Mouse (Mus musculus): ENCODE results near the gene Antxr1.

Gene Antxr1

DNA sequence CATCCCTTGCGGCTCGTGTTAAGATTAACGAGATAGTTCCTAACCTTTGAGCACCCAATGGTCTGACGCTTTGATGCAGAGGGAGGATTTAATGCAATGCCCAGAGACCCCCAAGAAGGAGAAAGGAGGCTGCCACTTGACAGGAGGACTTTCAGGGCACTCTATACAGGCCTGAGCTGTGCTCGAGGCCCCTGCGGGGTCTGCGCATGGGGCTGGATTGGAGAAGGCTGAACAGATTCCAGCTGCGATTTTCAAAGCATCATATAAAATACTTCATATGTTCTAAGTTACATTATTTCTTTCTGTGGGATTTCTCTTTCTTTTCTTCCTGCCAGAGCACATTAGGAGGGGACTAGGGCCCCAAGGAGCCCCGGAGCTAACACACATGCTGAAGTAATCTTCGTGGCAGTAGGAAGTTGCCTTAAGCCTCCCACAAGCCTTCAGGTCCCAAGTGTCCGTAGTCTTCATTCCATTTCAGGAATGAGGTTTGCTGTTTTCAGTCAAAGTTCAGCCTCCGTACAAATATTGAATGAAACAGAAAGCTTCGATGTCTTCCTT lies 133.5 kb downstream of the Antxr1 start:
- no peak for DNase-seq (ENCODE audit: extremely low read depth, low read depth, low spot score)

DNA sequence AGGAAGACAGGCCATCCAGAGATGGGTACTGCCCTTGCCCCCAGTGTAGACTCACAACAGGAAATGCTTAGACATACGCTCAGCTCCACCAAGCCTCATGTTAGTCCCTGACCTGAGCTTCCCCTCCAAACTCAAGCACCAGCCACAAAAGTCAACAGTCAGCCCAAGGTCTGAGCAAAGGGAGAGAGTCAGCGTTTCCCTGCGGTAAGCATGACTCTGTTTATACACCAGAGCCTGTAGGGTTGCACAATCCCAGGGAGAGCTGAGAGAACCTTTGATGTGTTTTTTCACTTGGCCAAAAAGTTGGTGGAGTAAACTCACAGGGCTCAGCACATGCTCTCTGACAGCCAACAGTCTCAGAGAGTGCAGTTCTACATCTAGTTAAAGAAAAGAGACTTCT lies 145.9 kb downstream of the Antxr1 start:
- DNase-seq (ENCODE audit: extremely low read depth, low read depth, low spot score) = no peak

DNA sequence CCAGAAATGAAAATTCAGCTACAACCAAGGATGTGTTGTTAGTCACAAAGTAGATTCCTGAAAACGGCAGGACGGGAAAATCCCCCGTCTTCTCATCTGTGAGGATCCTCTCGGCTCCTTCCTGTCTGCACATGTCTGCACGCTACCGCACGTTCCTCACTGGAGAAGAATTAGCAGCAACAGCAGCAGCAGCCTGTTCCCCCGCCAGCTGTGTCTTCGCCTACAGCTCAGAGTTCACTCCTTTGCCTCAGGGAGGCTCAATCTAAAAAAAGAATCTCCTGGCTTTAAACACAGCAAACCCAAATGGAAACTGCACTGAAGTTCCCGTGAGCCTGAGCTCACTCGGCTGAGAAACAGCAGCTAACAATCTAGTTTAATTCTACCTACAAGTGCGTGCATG lies 148.6 kb downstream of the Antxr1 start:
- no peak for DNase-seq (ENCODE audit: extremely low read depth, low read depth, low spot score)

DNA sequence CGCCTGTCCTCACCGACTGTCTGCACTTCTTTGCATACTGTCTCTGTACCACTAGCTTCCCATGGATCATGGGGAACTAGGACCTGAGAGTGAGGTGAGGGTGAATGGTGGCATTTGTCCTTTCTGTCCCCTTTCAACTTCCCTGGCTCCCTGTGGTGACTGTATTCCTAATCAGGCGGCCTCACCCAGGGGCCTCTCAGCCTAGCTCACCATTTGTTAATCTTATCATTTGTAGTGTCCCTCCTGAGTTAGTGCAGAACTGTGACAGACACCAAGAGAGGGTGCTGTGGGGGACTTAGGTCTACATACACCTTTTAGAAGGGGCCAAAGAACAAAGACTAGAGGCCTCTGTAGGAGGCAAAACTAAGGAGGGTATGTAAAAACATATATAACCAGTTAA lies 151.2 kb downstream of the Antxr1 start:
- DNase-seq (ENCODE audit: extremely low read depth, low read depth, low spot score) = no peak

DNA sequence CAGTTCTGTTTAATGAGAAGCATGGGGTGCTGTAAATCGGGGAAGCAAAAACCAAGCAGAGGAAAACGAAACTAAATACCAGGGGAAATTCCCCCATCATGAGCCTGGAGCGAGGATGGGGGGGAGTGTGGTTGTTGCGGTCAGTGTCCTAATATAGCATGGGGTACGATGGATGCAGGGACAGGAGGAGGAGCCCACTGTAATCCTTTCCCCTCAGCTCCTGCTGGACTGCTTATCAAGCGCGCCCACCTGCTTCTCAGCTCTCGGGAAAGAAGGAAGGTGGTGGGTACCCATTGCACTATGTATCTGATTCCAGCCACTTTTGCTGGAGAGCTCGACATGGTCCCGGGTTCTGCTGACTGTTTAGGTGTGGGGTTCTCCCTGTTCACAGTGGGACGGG lies 151.6 kb downstream of the Antxr1 start:
- DNase-seq (ENCODE audit: extremely low read depth, low read depth, low spot score) = no peak

DNA sequence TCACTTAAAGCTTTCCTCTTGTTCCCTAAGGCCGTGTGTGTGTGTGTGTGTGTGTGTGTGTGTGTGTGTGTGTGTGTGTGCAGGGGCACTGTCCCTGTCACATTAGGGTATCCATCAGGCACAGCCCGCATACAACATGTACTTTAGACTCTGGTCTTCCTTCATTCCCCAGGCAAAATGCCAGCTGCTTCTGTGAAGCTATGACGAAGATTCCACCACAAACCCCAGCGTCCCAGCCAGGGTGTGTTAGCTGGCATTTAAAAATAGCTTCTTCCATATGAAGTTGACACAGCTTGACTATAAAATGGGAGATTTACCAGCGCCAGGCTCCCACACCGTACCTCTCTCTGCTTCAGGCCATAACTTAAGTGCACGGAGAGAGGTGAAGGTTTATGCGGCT lies 152.5 kb downstream of the Antxr1 start:
- no peak for DNase-seq (ENCODE audit: extremely low read depth, low read depth, low spot score)

DNA sequence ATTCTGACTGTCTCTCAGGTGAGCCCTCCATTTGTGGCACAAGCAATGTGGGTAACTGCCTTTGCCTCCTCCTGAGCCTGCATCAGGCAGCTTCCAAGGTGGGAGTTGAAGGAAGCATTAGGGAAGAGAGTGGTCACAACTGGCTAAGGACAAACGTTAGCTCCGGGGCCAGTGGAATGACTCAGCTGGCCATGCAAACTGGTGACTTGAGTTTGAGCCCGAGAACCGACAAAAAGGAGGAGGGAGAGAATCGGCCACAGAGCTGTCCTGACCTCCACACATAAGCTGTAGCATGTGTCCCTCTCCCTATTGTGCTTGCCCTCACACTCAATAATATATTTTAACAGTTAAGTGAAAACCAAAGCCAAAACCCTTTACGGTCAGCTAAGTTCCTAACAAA lies 152.9 kb downstream of the Antxr1 start:
- DNase-seq (ENCODE audit: extremely low read depth, low read depth, low spot score) = no peak

DNA sequence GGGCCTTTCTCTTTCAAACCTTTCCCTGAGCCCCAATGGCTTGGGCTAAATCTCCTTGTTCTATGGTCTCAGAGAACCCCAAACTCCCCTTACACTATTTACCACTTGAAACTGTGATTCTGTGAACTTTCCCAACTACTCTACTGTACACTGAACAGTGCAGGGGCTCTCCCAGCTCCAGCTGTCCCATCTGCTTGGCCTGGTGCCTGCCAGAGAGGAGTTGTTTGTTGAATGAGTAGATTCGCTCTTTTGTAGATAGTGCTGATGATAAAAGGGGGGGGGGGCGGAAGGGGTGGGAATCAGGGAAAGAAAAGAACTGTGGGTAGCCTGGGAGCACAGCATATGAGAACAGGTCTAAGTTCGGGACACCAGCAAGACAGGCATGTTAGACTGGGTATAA lies 164.2 kb downstream of the Antxr1 start:
- no peak for DNase-seq (ENCODE audit: extremely low read depth, low read depth, low spot score)

DNA sequence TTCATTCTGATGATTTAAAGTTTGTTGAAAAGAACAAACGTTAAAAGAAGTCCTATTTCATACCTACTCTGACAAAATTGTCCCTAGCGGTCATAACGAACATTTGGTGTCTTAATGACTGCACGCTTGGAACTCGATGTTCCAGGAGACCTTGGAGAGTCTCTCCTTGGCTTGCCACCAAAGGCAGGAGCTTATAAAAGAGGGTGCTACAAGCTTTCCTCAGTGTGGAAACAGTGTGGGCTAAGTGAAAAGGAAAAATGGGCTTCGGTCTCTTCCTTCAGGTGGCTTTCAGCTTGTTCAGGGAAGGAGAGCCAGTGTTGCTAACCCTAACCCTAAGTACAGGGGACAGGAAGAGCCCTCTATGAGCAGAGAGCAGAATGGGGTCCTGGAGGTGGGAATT lies 164.7 kb downstream of the Antxr1 start:
- DNase-seq (ENCODE audit: extremely low read depth, low read depth, low spot score) = no peak

DNA sequence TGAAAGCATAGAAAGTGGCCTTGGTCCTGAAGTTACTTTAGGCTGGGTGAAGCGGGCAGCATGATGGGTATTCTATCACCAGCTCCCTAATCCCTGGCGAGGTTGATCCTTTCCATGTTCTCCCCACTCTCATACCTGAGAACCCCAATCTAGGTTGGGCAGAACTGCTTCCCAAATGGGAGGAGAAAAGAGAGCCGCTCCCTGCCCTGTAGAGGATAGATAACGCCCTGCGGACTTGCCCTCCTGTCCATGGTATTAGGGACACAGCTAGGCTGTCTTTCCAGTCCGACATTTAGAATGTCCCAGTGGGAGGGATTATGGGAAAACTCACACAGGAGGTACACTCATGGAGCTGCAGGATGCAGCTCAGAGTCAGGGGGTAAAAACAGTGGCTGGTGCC lies 165.3 kb downstream of the Antxr1 start:
- DNase-seq (ENCODE audit: extremely low read depth, low read depth, low spot score) = no peak

DNA sequence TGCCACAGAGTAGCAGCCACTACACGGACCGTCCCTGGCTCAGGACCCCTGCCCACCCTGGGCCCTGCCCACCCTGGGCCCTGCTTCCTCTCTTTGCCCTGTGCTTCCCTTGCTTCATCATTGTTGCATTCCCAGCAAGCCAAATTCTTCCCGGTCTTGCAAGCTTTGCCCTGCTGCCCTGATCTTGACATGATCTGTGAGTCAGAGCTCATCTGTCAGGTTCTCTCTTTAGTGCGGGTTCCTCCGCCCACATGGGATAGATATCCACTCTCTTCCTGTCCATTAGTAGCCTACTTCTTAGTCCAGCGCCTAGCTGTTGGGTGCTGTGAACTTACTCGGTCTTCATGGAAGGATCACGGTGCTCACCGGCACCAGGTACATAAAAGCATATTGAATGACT lies 167.6 kb downstream of the Antxr1 start:
- DNase-seq (ENCODE audit: extremely low read depth, low read depth, low spot score) = no peak

DNA sequence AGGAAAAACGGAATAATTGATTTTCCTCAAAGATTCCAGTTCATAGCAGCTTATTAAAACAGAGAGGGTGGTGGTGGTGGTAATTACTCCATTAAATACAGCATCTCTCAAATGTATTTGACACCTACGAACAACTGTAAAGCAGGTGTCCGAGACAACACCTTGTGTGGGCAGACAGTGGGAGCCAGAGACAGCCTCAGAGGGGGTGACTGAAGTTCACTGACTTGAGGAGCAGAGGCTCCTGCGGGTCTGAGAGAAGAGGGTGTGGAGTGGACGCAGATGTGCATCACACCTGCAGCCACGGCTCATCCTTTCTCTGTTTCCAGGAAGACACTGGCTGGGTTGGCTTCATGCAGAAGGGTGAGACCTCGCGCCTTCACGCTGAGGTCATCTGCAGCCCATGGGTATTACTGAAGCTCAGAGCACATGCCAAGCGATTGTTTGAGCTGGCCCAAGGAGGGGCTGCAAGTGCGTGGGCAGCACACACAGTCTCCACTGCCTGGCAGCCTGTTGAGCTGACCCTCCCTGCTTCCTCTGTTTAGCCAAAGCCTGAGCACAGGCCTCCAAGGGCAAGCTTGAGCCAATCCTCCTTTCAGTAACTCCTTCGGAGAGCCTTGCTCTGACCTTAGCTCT lies 168.8 kb downstream of the Antxr1 start:
- DNase-seq (ENCODE audit: extremely low read depth, low read depth, low spot score) = no peak

DNA sequence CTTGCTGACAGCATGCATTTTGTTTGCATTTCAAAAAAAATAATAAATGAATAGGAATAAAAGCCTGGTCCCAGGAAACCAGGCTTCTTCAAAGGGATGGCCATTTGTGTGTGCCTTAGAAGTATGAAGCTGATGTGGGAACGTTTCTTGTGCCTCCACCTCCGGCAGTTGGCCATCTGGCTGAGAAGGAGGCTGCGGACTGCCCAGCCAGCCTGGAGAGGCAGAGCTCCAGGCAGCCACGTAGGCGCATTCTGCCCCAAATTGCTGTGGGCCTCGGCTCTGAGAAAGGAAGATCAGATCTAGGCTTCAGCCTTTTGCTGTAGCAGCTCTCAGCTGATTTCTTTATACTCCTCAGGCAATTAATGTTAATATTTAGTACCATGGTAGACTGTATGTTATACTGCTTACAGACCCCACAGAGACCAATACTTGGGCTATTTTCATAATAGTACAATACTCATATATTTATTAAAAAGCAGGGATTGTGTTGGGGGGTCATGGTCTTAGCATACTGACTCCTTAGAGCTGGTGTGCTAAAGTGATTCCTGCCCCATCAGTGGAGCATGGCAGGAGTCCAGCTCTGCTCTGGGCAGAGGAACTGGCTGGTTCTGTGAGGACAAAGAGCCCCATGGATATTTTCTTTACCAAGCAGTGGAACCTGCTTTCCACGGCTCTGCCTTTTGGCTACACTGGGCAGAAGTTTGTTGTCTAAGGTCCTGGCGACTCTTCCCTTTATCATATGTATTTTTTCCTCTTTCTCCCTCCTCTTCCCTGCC lies 169.9 kb downstream of the Antxr1 start:
- no peak for DNase-seq (ENCODE audit: extremely low read depth, low read depth, low spot score)

DNA sequence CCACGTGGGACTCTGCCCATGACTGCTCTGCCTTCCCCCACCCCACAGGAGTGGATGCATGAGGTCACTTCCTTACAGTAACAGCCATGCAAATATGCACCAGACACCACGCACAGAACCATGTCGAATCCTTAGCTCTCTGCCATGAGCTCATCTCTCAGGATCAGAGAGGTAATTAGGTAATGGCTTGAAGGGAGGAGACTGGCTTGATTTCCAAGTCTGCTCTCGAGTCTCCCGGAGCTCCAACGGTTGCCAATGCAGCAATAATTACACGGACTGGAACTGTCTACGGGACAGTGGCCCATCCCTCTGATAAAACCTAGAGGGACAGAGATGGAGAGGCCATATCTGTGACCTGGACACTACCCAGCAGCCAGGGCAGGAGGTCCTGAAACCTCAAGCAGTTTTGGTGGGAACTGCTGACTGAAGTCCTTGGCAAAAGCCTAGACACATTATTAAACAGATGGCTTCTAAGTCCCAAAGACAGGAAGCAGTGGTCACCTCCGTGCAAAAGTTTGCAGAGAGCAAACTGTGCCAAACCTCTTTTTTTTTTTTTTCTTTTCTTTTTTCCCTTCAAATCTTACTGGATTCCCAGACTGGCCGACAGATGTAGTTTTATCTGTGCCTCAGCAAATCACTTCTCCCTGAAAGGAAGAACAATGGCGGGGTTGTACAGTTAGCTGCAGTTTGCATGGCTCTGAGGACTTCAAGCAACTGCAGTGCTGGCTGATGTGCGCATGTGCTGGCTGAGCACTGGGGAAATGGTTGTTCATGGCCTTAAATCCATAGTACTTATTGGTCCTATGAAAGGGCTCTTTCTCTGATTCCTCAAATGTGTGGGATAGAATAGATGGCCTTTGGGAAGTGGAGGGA lies 174.0 kb downstream of the Antxr1 start:
- no peak for DNase-seq (ENCODE audit: extremely low read depth, low read depth, low spot score)

DNA sequence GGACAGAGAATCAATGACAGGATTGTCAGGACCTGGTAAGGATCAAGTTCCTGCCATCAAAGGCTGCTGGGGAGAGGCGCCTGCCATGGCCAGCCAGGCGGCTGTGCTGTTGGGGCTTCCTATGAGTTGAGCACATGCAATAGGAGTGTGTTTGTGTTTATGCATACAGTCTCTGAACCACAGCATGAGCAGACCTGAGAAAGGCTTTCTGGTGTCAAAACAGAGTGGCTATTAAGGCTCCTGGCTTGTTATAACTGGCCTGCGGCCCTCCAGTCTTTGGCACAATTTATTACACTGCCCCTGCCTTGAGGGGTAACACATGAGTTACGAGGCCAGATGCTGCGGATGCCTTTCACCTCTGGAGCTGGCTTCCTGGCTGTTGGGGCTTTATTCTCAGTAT lies 175.4 kb downstream of the Antxr1 start:
- DNase-seq (ENCODE audit: extremely low read depth, low read depth, low spot score) = no peak

DNA sequence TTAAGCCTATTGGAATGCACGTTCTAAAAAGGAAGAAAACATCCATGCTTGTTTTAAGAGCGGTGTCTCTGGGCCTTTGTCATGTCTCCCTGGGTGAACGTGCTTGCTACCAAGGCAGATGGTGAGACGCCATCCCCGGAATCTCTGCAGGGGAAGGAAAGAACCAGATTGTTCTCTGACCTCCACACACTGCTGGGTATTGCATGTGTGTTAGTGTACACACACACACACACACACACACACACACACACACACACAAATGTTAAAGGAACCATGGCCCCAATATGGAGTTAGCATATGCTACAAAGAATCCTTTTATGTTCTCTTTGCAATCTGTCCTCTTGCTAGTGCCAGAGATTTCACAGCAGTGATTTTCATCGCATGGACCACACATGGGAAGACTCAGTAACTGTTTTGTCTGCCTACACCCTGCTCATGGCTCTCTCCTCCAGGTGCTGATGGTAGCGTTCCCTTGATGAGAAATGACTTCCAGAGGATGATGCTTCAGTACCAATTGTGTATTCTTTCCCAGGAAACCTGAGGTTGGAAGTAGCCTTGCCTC lies 177.5 kb downstream of the Antxr1 start:
- DNase-seq (ENCODE audit: extremely low read depth, low read depth, low spot score) = no peak

DNA sequence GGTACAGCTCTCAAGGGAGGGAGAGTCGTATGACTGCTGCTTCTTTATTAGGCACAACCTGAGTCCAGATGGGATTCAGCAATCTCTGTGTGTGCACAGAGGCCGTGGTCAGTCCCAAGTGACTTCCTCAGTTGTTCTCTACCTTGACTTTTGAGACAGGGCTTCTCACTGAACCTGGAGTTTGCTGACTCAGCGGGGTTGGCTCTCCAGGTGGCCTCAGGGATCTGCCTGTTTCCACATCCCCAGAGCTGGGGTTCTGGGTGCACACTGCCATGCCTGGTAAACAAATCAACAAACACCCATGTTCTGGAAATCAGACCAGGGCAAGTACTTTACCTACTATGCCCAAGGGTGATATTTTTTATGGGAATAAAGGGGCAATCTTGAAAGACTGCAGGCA lies 181.8 kb downstream of the Antxr1 start:
- DNase-seq (ENCODE audit: extremely low read depth, low read depth, low spot score) = no peak

DNA sequence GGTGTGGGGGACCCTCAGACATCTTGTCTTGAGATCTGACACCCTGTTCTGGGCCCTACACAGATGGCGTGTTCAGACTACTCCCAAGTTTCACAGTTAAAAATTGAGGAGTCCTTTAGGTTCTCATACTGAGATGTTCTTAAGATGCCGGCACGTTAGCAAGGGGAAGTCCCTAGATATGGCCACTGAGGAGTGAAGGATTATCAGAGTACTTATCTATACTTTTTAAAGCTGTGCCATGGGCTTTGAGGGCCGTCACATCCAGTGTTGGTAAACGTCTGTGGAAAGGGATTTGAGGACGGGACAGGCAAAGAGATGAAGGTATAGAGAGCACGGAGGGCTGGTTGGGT lies 182.4 kb downstream of the Antxr1 start:
- DNase-seq (ENCODE audit: extremely low read depth, low read depth, low spot score) = no peak

DNA sequence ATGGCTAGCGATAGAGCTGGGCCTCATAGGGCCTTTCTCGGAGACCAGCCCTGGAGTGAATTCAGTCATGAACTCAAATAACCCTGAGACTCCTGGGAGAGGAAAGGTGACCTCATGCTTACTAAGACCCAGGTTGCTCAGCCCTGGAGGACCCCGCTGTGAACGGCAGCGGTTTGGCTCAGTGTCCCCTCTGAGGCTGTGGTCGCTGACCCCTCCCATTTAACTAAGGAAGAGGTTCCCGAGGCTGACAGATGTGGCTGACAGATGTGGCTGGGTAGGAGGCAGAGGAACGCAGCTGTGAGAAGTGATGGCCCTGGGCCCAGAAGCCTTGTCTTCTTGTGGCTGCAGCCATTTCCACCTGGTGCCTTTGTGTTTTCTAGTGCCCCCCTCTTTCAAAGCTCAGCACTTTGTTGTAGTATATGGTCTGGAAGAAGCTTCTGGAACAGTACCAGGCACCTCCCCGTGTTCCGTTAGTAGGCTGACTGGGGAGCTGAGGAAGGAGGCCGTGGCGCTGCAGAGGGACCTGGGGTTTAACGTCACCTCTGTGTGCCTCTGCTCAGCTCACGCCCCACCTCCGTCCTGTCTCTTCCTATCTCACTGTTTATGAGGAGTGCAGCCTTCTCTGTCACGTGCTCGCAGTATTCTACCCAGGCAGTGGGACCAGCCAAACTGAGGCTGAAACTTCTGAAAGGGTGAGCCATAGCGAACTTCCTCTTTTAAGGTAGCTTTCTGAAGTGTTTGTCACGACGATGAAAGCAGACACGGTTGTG lies 183.0 kb downstream of the Antxr1 start:
- DNase-seq (ENCODE audit: extremely low read depth, low read depth, low spot score) = no peak

DNA sequence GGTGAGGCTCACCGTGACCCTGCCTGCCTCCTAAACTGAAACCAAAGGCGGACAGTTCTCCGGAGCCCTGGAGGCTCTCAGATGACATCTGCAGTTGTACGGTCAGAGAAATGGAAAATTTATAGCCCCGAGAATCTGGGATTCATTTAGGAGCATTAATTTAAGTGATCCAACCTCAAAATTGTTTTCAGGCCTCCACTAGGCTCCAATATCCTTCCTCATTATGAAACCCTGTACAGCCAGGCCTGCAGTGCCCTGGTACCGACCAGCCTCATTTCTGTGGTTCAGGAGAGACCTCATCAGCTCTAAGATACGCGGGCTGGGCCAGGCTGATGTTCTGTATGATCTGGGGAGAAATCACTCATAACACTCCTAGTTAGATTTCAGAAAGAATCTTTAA lies 184.2 kb downstream of the Antxr1 start:
- DNase-seq (ENCODE audit: extremely low read depth, low read depth, low spot score) = no peak

DNA sequence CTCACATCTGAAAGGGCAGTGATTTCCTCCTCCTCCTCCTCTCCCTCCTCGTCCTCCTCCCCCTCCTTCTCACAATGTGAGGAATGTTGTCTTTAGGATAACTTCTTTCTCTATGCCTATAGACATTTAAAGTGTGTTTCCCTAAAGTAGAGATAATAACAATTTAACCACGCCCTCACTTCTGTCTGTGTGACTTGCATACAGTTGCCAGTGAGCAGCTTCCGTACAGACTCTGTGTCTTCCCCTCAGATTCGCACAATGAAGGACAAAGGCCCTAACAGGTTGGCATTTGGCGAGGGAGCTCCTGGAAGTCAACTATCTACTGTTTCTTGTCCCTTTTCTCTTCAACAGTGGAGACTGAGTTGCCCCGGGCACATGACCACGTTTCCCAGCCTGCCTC lies 185.2 kb downstream of the Antxr1 start:
- no peak for DNase-seq (ENCODE audit: extremely low read depth, low read depth, low spot score)

All from fat pad, adult 2 months (tissue).